Mouse (Mus musculus) MEL (cell line): ENCODE results near the gene Necab2.

Experiments used
- CTCF ChIP-seq, 3 experiments: IDR thresholded peaks in 2 of 3; conservative IDR thresholded peaks in 1 of 3; 2 replicates each; pipeline ENCODE4 v1.5.1; 2011 to 2012; ENCODE audit warnings: low read length in 3 of 3, low read depth in 2 of 3, mild to moderate bottlenecking in 2 of 3, improper control_type of control experiment in 1 of 3, inconsistent platforms in 1 of 3, mixed read lengths in 1 of 3, moderate library complexity in 1 of 3; ENCODE audit not compliant: control insufficient read depth in 1 of 3, insufficient read depth in 1 of 3, poor library complexity in 1 of 3, severe bottlenecking in 1 of 3
- ETS1 ChIP-seq: IDR thresholded peaks from 2 replicates; pipeline ENCODE4 v1.6.1; 2012; ENCODE audit warnings: low read depth, mild to moderate bottlenecking, inconsistent platforms, low read length, improper control_type of control experiment, moderate library complexity
- GABPA ChIP-seq: IDR thresholded peaks from 2 replicates; pipeline ENCODE4 v1.6.1; 2012; ENCODE audit warnings: low read depth, mild to moderate bottlenecking, inconsistent platforms, low read length, improper control_type of control experiment, moderate library complexity
- GATA1 ChIP-seq: IDR thresholded peaks from 2 replicates; pipeline ENCODE4 v1.6.1; 2011; ENCODE audit warnings: low read depth, low read length, improper control_type of control experiment
- HCFC1 ChIP-seq: IDR thresholded peaks from 2 replicates; pipeline ENCODE4 v1.6.1; 2012; ENCODE audit warnings: low read depth, mild to moderate bottlenecking, inconsistent platforms, low read length, improper control_type of control experiment, moderate library complexity
- MAZ ChIP-seq: IDR thresholded peaks from 2 replicates; pipeline ENCODE4 v1.6.1; 2012; ENCODE audit warnings: low read depth, mild to moderate bottlenecking, inconsistent platforms, low read length, improper control_type of control experiment
- MYC ChIP-seq: IDR thresholded peaks from 2 replicates; pipeline ENCODE4 v1.6.1; 2011; ENCODE audit warnings: low read depth, mild to moderate bottlenecking, low read length, improper control_type of control experiment, moderate library complexity
- POLR2A ChIP-seq, 2 experiments: IDR thresholded peaks; 2 replicates each; pipeline ENCODE4 v1.6.1; 2011 to 2012; ENCODE audit warnings: low read length in 2 of 2, mild to moderate bottlenecking in 2 of 2, control low read depth in 1 of 2, improper control_type of control experiment in 1 of 2, low read depth in 1 of 2, moderate library complexity in 1 of 2; ENCODE audit not compliant: control insufficient read depth in 1 of 2, insufficient read depth in 1 of 2, poor library complexity in 1 of 2
- TAL1 ChIP-seq: IDR thresholded peaks from 2 replicates; pipeline ENCODE4 v1.6.1; 2012; ENCODE audit warnings: mild to moderate bottlenecking, inconsistent platforms, low read length, moderate library complexity, mixed read lengths
- TBP ChIP-seq: IDR thresholded peaks from 2 replicates; pipeline ENCODE4 v1.8.0; 2011; ENCODE audit warnings: low read depth, low read length, improper control_type of control experiment
- TCF12 ChIP-seq: IDR thresholded peaks from 2 replicates; pipeline ENCODE4 v1.6.1; 2014; ENCODE audit warnings: low read depth, mild to moderate bottlenecking, inconsistent platforms, low read length, improper control_type of control experiment, moderate library complexity
- ZKSCAN1 ChIP-seq: IDR thresholded peaks from 2 replicates; pipeline ENCODE4 v1.6.1; 2012; ENCODE audit warnings: low read depth, mild to moderate bottlenecking, inconsistent platforms, low read length, improper control_type of control experiment, moderate library complexity
- ZMIZ1 ChIP-seq: IDR thresholded peaks from 2 replicates; pipeline ENCODE4 v1.6.1; 2012; ENCODE audit warnings: low read depth, mild to moderate bottlenecking, inconsistent platforms, low read length, improper control_type of control experiment, moderate library complexity

- TF ChIP-seq CTCF (IDR thresholded peaks at IDR 0.05 in 2 of 3, conservative IDR thresholded peaks at IDR 0.05 in 1 of 3; ENCODE audit: control insufficient read depth in 1 of 3, insufficient read depth in 1 of 3, low read depth in 2 of 3, low read length in 3 of 3, poor library complexity in 1 of 3, severe bottlenecking in 1 of 3): no peak
- no peak; a peak in 1 of 4 replicates for TF ChIP-seq POLR2A (IDR thresholded peaks at IDR 0.05; ENCODE audit: control insufficient read depth in 1 of 2, insufficient read depth in 1 of 2, low read depth in 1 of 2, low read length in 2 of 2, poor library complexity in 1 of 2)
- TF ChIP-seq TBP: no peak
- TF ChIP-seq TAL1: no peak
- no peak for TF ChIP-seq MYC
- no peak for TF ChIP-seq HCFC1
- no peak for TF ChIP-seq GABPA
- TF ChIP-seq ETS1: no peak
- no peak for TF ChIP-seq MAZ
- no peak for TF ChIP-seq TCF12
- TF ChIP-seq ZMIZ1: no peak
- TF ChIP-seq ZKSCAN1: no peak
- TF ChIP-seq GATA1: no peak
Observed at GRCm38 (mm10) chr8:119436933-119437332, 9.6 kb upstream of the Necab2 start.
